Mouse (Mus musculus) gastrocnemius, postnatal 4 days (tissue): ENCODE results near the gene Rdh13. TPM values are rescaled to one million over a fixed set of nuclear protein-coding genes. Genes with fewer than 3 reads are reported as not detected.
"Not testable (repeated sequence)": the region's sequence is repeated elsewhere in the genome, so short reads cannot be mapped to it uniquely, and the experiment has no call there.

Experiments used
- DNase-seq, 2 experiments: peaks; one replicate each; pipeline ENCODE4 v3.0.0; 2021 to 2022; ENCODE audit warnings: low spot score in 2 of 2, mixed read lengths in 2 of 2
- microRNA-seq: library from miRNA; unstranded; fragments of <30 nt; microRNA quantifications from one replicate; pipeline ENCODE4 v1.2.0, GENCODE M21; 2021
- total RNA-seq, 2 experiments: library from RNA; stranded (reverse); gene quantifications; 2 replicates each; pipeline ENCODE4 v1.2.3; 2021

The Rdh13 gene
- total RNA-seq, 2 experiments from 2014 or later, result 18.0 to 20.7 TPM

DNA sequence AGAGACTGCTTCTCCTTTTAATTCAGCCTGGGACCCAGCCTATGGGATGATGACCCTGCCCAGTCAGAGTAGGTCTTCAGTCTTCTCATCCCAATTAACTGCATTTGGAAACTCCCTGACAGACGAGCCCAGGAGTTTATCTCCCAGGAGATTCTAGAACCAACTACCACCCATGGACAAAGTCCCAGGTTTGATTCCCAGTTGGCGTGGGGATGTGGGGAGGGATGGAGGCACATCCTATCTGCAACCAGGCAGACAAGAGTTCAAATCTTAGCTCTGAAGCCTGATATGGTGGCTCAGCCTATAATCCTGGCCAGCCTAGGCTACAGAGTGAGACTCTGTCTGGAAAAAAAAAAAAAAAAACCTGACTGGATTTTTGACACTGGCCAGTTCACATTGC, 7.7 kb downstream of the Rdh13 start:
- DNase-seq, result no peak

DNA sequence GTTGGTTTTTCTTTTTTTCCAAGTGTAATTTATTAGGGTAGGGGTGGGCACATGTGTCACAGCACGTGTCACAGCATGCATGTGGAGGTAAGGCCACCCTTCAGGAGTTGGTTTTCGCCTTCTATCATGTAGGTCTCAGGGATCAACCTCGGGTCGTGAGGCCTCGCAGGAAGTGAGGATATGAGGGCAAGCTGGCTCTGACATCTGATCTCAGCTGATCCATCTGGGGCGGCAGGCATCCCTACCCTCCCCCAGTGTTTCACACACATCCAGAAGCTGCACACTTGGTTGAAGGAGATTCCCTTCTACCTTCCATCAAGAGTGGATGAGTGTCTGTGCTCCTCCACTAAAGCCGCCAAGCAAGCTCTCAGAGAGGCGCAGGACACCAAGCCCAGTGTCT, 13.4 kb downstream of the Rdh13 start:
- DNase-seq, result no peak

DNA sequence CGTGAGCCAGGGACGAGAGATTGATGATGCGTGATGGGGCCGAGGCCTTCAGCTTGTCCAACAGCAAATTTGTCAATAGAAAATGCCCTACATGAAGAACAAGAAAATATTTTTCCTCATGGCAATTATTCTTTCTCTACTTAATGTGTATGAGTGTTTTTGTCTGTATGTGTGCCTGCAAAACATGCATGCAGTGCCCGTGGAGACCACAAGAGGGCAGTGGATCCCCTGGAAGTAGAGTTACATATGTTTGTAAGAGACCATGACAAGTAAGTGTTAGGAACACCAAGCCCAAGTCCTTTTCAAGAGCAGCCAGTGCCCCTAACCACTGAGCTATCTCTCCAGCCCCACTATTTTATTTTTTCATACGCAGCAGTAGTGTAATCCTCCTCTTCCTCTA, 13.9 kb downstream of the Rdh13 start:
- peak; percentile 44 to 59 for DNase-seq

DNA sequence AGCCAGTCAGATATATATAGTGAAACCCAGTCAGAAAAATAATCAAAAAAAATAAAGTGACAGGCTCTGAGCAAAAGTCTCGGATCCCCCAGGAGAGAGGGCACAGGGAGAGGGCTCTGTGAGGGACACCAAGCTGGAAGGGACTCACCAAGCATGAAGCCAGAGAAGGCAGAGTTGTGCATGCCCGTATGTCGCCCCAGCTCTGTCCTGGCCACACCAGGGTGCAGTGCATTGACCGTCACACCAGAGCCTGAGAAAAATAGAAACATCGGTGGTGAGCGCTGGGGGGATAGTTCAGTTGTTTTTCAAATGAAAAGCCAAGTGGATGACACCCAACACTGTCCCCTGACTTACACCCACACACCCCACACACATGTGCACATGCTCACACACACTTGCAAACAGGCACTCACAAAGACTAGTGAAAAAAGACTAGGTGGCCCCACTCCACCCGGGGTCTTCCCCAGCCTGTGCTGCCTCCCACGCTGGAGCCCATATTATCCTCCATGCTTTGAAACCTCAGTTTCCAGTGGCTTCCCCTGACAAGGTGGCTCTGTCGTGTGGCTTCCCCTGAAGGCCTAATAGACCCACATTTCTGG, 15.1 kb downstream of the Rdh13 start:
- DNase-seq, result no peak

DNA sequence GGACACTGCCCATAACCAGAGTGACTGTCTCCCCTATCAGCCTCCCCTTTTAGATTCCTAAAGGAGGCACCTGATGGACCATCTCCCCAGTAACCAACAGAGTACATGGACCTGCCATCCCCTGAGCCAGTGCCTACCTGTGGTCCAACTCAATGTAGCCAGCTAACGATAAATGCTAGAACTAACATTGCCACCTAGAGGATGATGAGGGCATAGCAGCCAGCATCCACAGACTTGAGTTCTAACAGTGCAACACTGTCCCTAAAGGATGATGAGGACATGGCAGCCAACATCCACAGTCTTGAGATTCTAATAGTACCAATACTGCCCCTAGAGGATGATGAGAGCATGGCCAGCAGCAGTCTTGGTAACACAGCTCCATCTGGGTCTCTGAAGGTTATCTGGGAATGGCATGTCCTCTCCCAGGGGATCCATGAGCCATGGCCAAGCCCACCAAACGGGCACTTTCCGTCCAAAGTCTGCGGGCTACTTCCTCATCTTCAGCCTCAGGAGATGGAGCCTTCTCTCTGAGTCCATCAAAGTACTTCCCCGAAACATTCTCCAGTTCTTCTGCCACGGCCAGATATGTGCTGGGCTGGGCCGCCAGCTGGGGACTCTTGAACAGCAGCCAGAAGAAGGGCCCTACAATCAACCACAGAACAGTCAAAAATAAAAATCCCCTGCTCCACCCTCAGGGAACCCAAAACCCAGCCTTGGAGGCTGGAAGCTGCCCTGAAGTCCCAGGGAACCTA, 18.1 kb downstream of the Rdh13 start:
- DNase-seq, result peak; percentile 47 to 81

DNA sequence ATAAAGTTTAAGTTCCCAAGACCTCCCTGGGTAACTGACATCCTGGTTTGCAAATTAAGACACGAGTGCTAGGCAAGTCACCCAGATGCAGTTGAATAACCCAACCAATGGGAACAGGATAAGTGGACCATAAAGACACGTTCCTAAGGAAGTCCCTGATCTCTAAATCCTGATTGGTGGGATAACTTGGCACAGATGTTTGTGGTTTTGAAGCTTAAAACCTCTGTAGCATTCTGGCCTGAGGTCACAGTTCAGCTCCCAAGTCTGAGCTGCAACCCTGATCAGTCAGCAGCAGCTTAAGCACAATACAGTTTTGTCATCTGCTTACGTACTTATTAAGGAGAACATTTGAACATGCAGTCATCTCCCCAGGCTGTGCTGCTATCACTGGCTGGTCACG, 25.2 kb downstream of the Rdh13 start:
- DNase-seq, result no peak

DNA sequence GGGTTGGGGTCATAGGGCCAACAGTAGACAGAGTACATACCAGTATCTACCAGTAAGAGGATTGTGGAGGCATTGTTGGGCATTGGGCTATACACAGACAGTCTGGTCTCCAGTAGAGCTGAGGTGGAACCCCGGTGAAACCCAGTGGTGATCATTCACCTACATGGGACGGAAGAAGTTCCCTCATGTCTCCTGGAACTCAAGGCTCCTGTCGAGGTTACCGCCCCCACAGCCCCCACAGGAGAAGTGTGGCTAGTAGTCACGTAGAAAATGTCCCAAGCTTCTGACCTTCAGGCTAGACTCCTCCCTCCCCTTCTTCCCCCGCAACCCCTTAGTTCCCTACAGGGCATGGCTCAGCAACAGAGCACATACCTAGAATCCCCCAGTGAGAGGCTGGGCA, 25.8 kb downstream of the Rdh13 start:
- DNase-seq, result no peak

DNA sequence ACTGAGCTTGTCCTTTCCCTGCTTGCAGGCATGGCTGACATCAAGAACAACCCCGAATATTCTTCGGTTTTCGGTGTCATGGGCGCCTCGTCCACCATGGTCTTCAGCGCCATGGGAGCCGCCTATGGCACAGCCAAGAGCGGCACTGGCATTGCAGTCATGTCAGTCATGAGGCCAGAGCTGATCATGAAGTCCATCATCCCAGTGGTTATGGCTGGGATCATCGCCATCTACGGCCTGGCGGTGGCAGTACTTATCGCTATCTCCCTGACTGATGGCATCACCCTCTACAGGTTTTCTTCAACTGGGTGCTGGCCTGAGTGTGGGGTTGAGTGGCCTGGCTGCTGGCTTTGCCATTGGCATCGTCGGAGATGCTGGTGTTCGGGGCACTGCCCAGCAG, 33.0 kb downstream of the Rdh13 start:
- DNase-seq, result not testable (repeated sequence)

DNA sequence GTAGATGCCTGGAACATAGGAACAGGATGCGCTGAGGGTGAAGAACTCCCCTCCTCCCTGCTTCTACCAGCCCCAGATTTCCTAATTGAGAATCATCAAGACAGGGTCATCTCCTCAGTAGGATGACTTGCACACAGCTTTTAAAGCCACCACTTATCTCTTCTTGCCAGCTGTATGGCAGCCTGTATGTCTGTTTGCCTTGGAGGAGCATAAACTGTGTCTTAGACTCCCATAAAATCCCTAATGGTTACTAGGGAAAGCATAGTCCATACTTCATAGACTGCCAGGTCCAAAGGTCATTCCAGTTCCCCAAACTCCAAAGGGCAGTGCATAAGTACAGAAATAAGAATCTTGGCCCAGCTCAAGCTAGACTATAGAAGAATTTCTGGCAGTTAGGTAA, 47.7 kb downstream of the Rdh13 start, which contains the start of gene Gp6:
Gene Gp6, minus strand, starts transcription at position 15 of the 400 bp plus-strand sequence.
- DNase-seq, result no peak

Small RNA genes lying within 50 kb of the gene (microRNA-seq; reads per million reads assigned to microRNA genes)
- not detected for gene Gm24605
- gene Gm24752, result not detected
- not detected for gene Gm25349

Other genes with a start within 250 kb of the Rdh13 start
- under 1 TPM in 1 of 2 experiments, not detected in 1; 0.13 TPM for gene Lilra5, start 207.9 kb downstream of the Rdh13 start, total RNA-seq
- gene Ncr1, start 107.9 kb downstream of the Rdh13 start, total RNA-seq, result not detected
- gene Gp6, start 47.9 kb downstream of the Rdh13 start, total RNA-seq, result not detected
- 1 to 10 TPM; 2.4 to 5.1 TPM for gene Eps8l1, start 15.0 kb upstream of the Rdh13 start, total RNA-seq
- gene Ppp1r12c, start 56.0 kb upstream of the Rdh13 start, total RNA-seq, result 10 to 100 TPM; 63.9 to 81.6 TPM
- 100 to 1,000 TPM; 466 to 479 TPM for gene Tnnt1, start 70.7 kb upstream of the Rdh13 start, total RNA-seq
- gene Tnni3, start 78.6 kb upstream of the Rdh13 start, total RNA-seq, result 1 to 10 TPM; 1.7 to 3.0 TPM
- under 1 TPM; 0.26 to 0.44 TPM for gene Dnaaf3, start 86.8 kb upstream of the Rdh13 start, total RNA-seq
- gene Syt5, start 101.9 kb upstream of the Rdh13 start, total RNA-seq, result under 1 TPM in 1 of 2 experiments, not detected in 1; 0.25 TPM
- not detected for gene Ptprh, start 158.4 kb upstream of the Rdh13 start, total RNA-seq
- gene Tmem86b, start 185.8 kb upstream of the Rdh13 start, total RNA-seq, result 1 to 10 TPM; 7.0 to 7.8 TPM
- 10 to 100 TPM; 72.0 to 76.5 TPM for gene Ppp6r1, start 213.4 kb upstream of the Rdh13 start, total RNA-seq
- gene Hspbp1, start 239.4 kb upstream of the Rdh13 start, total RNA-seq, result 10 to 100 TPM; 25.7 to 27.8 TPM
- 1 to 10 TPM; 6.7 to 7.3 TPM for gene Brsk1, start 245.0 kb upstream of the Rdh13 start, total RNA-seq